Mouse (Mus musculus): ENCODE results near the gene Serpind1. TPM values are rescaled to one million over a fixed set of nuclear protein-coding genes. Genes with fewer than 3 reads are reported as not detected.

The Serpind1 gene
- polyA plus RNA-seq, 1 experiment from 2014 or later = 0.41 TPM

DNA sequence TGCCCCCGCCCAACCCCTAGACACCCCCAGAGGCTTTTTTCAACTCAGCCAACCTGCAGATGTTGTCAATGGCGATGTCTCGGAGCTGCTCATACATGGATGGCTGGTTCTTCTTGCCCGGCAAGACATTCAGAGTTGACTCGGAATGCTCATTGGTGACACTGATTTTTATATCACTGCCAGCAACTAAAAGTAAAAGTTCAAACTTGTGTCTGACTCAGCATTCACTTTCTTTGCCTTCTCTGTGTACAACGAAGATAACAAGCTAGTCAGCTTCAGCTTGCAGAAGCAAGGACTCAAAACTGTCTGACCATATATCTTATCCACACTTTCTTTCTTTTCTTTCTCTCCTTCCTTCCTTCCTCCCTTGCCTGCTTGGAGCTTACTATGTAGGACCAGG is 24.9 kb downstream of the Serpind1 start:
- no peak for TF ChIP-seq CTCF (IDR thresholded peaks at IDR 0.05; ENCODE audit: low read depth)
- TF ChIP-seq EP300 (optimal IDR thresholded peaks at IDR 0.05) = no peak
- peaks cover 15% of the 10 kb centered on the region; the same call in 1 of the 2 replicates for H3K36me3 ChIP-seq (ENCODE audit: control insufficient read depth, insufficient read depth, low read length)
- WGBS = 80% methylated on average over 6 of the region's 6 CpGs

DNA sequence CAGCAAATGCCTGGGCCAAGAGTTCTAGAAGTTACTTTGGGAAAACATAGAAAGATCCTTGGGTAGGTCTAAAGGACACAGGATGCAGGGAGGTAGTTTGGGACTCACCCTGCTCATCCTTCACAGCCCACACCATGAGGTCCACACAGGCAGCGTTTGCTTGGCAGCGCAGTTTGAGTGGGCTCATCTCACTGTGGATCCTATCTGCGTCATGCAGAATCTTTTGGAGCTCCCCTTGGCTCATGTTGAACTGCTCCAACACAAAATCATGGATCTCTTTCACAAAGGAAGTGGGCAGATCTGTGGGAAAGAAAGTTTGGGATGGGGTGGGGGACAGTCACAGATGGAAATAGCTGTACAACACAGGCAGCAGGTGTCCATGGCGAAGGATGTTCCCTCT is 27.6 kb downstream of the Serpind1 start:
- no peak for ATAC-seq (ENCODE audit: low FRiP score, low TSS enrichment)
- DNase-seq (ENCODE audit: low spot score) = no peak
- 92% methylated on average over 4 of the region's 4 CpGs for WGBS
- Histone ChIP-seq H3K4me2 (replicated peaks; ENCODE audit: low read depth) (no peak overlapping the region), H3K9me3 (ENCODE audit: control insufficient read depth, low read length) (no peaks in the 10 kb centered on the region), H3K27ac (replicated peaks) (no peak overlapping the region), H3K9ac (ENCODE audit: low read length) (no peak overlapping the region), H3K27me3 (ENCODE audit: control insufficient read depth, insufficient read depth, low read length) (no peaks in the 10 kb centered on the region), H3K4me1 (replicated peaks; ENCODE audit: control insufficient read depth, insufficient read depth) (no peaks in the 10 kb centered on the region), H3K4me3 (ENCODE audit: low read depth, low read length) (no peak overlapping the region), H3K36me3 (ENCODE audit: control insufficient read depth, insufficient read depth, low read length) (peaks cover 6% of the 10 kb centered on the region)
- TF ChIP-seq CTCF (IDR thresholded peaks at IDR 0.05; ENCODE audit: low read depth) = no peak
- TF ChIP-seq EP300 (optimal IDR thresholded peaks at IDR 0.05) = no peak

More for the DNA sequence above, 24.9 kb downstream of the Serpind1 start:
- DNase-seq (ENCODE audit: low spot score) (no peak), ATAC-seq (ENCODE audit: low FRiP score, low TSS enrichment) (no peak)
- Histone ChIP-seq H3K9ac (ENCODE audit: low read length) (no peak overlapping the region), H3K27me3 (ENCODE audit: control insufficient read depth, insufficient read depth, low read length) (no peaks in the 10 kb centered on the region), H3K4me2 (replicated peaks; ENCODE audit: low read depth) (no peak overlapping the region), H3K4me1 (replicated peaks; ENCODE audit: control insufficient read depth, insufficient read depth) (no peaks in the 10 kb centered on the region), H3K9me3 (ENCODE audit: control insufficient read depth, low read length) (no peaks in the 10 kb centered on the region), H3K27ac (replicated peaks) (no peak overlapping the region), H3K4me3 (ENCODE audit: low read depth, low read length) (no peak overlapping the region)

GRCm38 (mm10) chr16:17382306-17382705 is 51.1 kb downstream of the Serpind1 start:
- Histone ChIP-seq H3K9ac (ENCODE audit: low read length) (no peak overlapping the region), H3K4me2 (replicated peaks; ENCODE audit: low read depth) (no peak overlapping the region), H3K27ac (replicated peaks) (no peak overlapping the region), H3K4me1 (replicated peaks; ENCODE audit: control insufficient read depth, insufficient read depth) (no peaks in the 10 kb centered on the region), H3K9me3 (ENCODE audit: control insufficient read depth, low read length) (no peaks in the 10 kb centered on the region), H3K36me3 (ENCODE audit: control insufficient read depth, insufficient read depth, low read length) (no peaks in the 10 kb centered on the region; the same call in 1 of the 2 replicates), H3K27me3 (ENCODE audit: control insufficient read depth, insufficient read depth, low read length) (no peaks in the 10 kb centered on the region), H3K4me3 (ENCODE audit: low read depth, low read length) (no peak overlapping the region)
- DNase-seq (ENCODE audit: low spot score) = no peak
- ATAC-seq (ENCODE audit: low FRiP score, low TSS enrichment) = no peak
- WGBS = 84% methylated on average over 4 of the region's 4 CpGs
- TF ChIP-seq CTCF (IDR thresholded peaks at IDR 0.05; ENCODE audit: low read depth) (no peak), EP300 (optimal IDR thresholded peaks at IDR 0.05) (no peak)

DNA sequence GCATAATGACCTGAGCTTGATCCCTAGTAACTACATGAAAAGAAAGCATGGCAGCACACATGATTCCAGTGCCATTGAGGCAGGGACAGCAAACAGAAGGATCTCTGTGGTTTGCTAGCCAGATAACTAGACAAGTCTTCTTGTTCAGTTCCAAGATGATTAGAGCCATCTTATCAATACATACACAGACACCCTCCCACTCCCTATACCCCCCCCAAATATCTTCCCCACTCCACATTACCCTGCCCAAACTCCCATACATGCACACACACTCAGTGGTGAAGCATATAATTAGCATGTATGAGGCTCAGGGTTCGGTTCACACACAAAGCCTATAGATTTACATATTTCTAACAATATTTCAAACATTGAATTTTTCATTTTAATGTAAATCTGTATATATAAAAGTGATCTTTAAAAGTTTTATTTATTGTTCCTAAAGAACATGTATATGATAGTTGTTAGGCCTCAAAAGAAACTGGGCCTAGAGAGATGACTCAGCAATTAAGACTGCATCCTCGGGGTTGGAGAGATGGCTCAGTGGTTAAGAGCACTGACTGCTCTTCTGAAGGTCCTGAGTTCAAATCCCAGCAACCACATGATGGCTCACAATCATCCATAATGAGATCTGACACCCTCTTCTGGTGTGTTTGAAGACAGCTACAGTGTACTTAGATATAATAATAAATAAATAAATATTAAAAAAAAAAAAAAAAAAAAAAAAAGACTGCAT is 52.6 kb downstream of the Serpind1 start:
- no peak for TF ChIP-seq EP300 (optimal IDR thresholded peaks at IDR 0.05)
- no peak for TF ChIP-seq CTCF (IDR thresholded peaks at IDR 0.05; ENCODE audit: low read depth)
- H3K9ac ChIP-seq (ENCODE audit: low read length) = no peak overlapping the region
- H3K27ac ChIP-seq (replicated peaks) = no peak overlapping the region
- no peaks in the 10 kb centered on the region for H3K9me3 ChIP-seq (ENCODE audit: control insufficient read depth, low read length)
- WGBS = 91% methylated on average over 2 of the region's 2 CpGs
- no peak for ATAC-seq (ENCODE audit: low FRiP score, low TSS enrichment)
- no peak overlapping the region for H3K4me2 ChIP-seq (replicated peaks; ENCODE audit: low read depth)
- no peaks in the 10 kb centered on the region for H3K4me1 ChIP-seq (replicated peaks; ENCODE audit: control insufficient read depth, insufficient read depth)
- no peak for DNase-seq (ENCODE audit: low spot score)
- no peak overlapping the region for H3K4me3 ChIP-seq (ENCODE audit: low read depth, low read length)
- no peaks in the 10 kb centered on the region; the same call in 1 of the 2 replicates for H3K36me3 ChIP-seq (ENCODE audit: control insufficient read depth, insufficient read depth, low read length)
- H3K27me3 ChIP-seq (ENCODE audit: control insufficient read depth, insufficient read depth, low read length) = no peaks in the 10 kb centered on the region

- H3K4me2 ChIP-seq (replicated peaks; ENCODE audit: low read depth) = no peak overlapping the region
- DNase-seq (ENCODE audit: low spot score) (peak; percentile 45), ATAC-seq (ENCODE audit: low FRiP score, low TSS enrichment) (no peak)
- no peak overlapping the region for H3K9ac ChIP-seq (ENCODE audit: low read length)
- H3K4me1 ChIP-seq (replicated peaks; ENCODE audit: control insufficient read depth, insufficient read depth) = no peaks in the 10 kb centered on the region
- H3K4me3 ChIP-seq (ENCODE audit: low read depth, low read length) = no peak overlapping the region
- H3K27me3 ChIP-seq (ENCODE audit: control insufficient read depth, insufficient read depth, low read length) = no peaks in the 10 kb centered on the region
- no peaks in the 10 kb centered on the region for H3K9me3 ChIP-seq (ENCODE audit: control insufficient read depth, low read length)
- WGBS = 43% methylated on average over 4 of the region's 4 CpGs
- no peak for TF ChIP-seq EP300 (optimal IDR thresholded peaks at IDR 0.05)
- no peak for TF ChIP-seq CTCF (IDR thresholded peaks at IDR 0.05; ENCODE audit: low read depth)
- no peaks in the 10 kb centered on the region for H3K36me3 ChIP-seq (ENCODE audit: control insufficient read depth, insufficient read depth, low read length)
- no peak overlapping the region for H3K27ac ChIP-seq (replicated peaks)
Observed at GRCm38 (mm10) chr16:17392784-17393183, 61.6 kb downstream of the Serpind1 start.

Other genes with a start within 250 kb of the Serpind1 start
- gene Ppil2, start 220.1 kb upstream of the Serpind1 start, polyA plus RNA-seq (2015; fragmentation: Nextera tagmentation; extraction: Ambion mirVana) = 61.5 and 72.4 TPM in 2 replicates
- 3.5 and 4.4 TPM in 2 replicates for gene 2610318N02Rik, start 206.2 kb upstream of the Serpind1 start, polyA plus RNA-seq (2015; fragmentation: Nextera tagmentation; extraction: Ambion mirVana)
- 170 and 176 TPM in 2 replicates for gene Sdf2l1, start 199.0 kb upstream of the Serpind1 start, polyA plus RNA-seq (2015; fragmentation: Nextera tagmentation; extraction: Ambion mirVana)
- 19.8 and 21.3 TPM in 2 replicates for gene Ydjc, start 186.8 kb upstream of the Serpind1 start, polyA plus RNA-seq (2015; fragmentation: Nextera tagmentation; extraction: Ambion mirVana)
- 1.8 and 2.1 TPM in 2 replicates for gene Ccdc116, start 184.1 kb upstream of the Serpind1 start, polyA plus RNA-seq (2015; fragmentation: Nextera tagmentation; extraction: Ambion mirVana)
- gene Ube2l3, start 128.7 kb upstream of the Serpind1 start, polyA plus RNA-seq (2015; fragmentation: Nextera tagmentation; extraction: Ambion mirVana) = 276 and 278 TPM in 2 replicates
- gene Rimbp3, start 122.8 kb upstream of the Serpind1 start, polyA plus RNA-seq (2015; fragmentation: Nextera tagmentation; extraction: Ambion mirVana) = 0.18 TPM in 2 replicates
- gene Hic2, start 97.8 kb upstream of the Serpind1 start, polyA plus RNA-seq (2015; fragmentation: Nextera tagmentation; extraction: Ambion mirVana) = 2.1 and 2.4 TPM in 2 replicates
- gene Tmem191c, start 55.3 kb upstream of the Serpind1 start, polyA plus RNA-seq (2015; fragmentation: Nextera tagmentation; extraction: Ambion mirVana) = 8.8 and 10.6 TPM in 2 replicates
- 13.8 and 14.7 TPM in 2 replicates for gene Snap29, start 74.6 kb downstream of the Serpind1 start, polyA plus RNA-seq (2015; fragmentation: Nextera tagmentation; extraction: Ambion mirVana)
- gene Pi4ka, start 74.9 kb downstream of the Serpind1 start, polyA plus RNA-seq (2015; fragmentation: Nextera tagmentation; extraction: Ambion mirVana) = 15.5 and 16.6 TPM in 2 replicates
- 29.1 and 30.0 TPM in 2 replicates for gene Crkl, start 120.6 kb downstream of the Serpind1 start, polyA plus RNA-seq (2015; fragmentation: Nextera tagmentation; extraction: Ambion mirVana)
- gene Aifm3, start 158.2 kb downstream of the Serpind1 start, polyA plus RNA-seq (2015; fragmentation: Nextera tagmentation; extraction: Ambion mirVana) = 0.51 and 0.61 TPM in 2 replicates
- 27.3 and 34.4 TPM in 2 replicates for gene Lztr1, start 177.3 kb downstream of the Serpind1 start, polyA plus RNA-seq (2015; fragmentation: Nextera tagmentation; extraction: Ambion mirVana)
- 41.0 and 42.4 TPM in 2 replicates for gene Thap7, start 199.8 kb downstream of the Serpind1 start, polyA plus RNA-seq (2015; fragmentation: Nextera tagmentation; extraction: Ambion mirVana)
- 0.33 TPM in 2 replicates for gene Lrrc74b, start 229.9 kb downstream of the Serpind1 start, polyA plus RNA-seq (2015; fragmentation: Nextera tagmentation; extraction: Ambion mirVana)
- gene P2rx6, start 230.5 kb downstream of the Serpind1 start, polyA plus RNA-seq (2015; fragmentation: Nextera tagmentation; extraction: Ambion mirVana) = 1.5 and 1.7 TPM in 2 replicates

All from stomach, postnatal 0 days (tissue).